Mouse (Mus musculus) G1E (cell line): ENCODE measurements around the gene Slc2a12.

Source experiments
- CTCF ChIP-seq: IDR thresholded peaks from 2 replicates; pipeline ENCODE4 v1.5.1; 2012; ENCODE audit warnings: low read depth, low read length, inconsistent platforms, mixed read lengths
- GATA1 ChIP-seq: IDR thresholded peaks from 2 replicates; pipeline ENCODE4 v1.6.1; 2012; ENCODE audit warnings: borderline replicate concordance, low read length, inconsistent platforms, mixed read lengths
- GATA2 ChIP-seq: IDR thresholded peaks from 2 replicates; pipeline ENCODE4 v1.6.1; 2012; ENCODE audit warnings: low read depth, low read length, inconsistent platforms, borderline replicate concordance
- POLR2AphosphoS5 ChIP-seq: IDR thresholded peaks from 2 replicates; pipeline ENCODE4 v1.6.1; 2012; ENCODE audit warnings: low read depth, low read length, inconsistent platforms; ENCODE audit not compliant: insufficient replicate concordance
- TAL1 ChIP-seq: conservative IDR thresholded peaks from 2 replicates; pipeline ENCODE4 v1.6.1; 2012; ENCODE audit warnings: low read depth, low read length, inconsistent platforms, mixed read lengths

GRCm38 (mm10) chr10:22699487-22700335, 54.9 kb downstream of the Slc2a12 start:
- no peak for TF ChIP-seq CTCF
- TF ChIP-seq GATA1 = no peak
- TF ChIP-seq TAL1 = no peak
- no peak for TF ChIP-seq GATA2
- no peak for TF ChIP-seq POLR2AphosphoS5
